Mouse (Mus musculus): ENCODE data around the gene Slc19a1.

Gene Slc19a1

DNA sequence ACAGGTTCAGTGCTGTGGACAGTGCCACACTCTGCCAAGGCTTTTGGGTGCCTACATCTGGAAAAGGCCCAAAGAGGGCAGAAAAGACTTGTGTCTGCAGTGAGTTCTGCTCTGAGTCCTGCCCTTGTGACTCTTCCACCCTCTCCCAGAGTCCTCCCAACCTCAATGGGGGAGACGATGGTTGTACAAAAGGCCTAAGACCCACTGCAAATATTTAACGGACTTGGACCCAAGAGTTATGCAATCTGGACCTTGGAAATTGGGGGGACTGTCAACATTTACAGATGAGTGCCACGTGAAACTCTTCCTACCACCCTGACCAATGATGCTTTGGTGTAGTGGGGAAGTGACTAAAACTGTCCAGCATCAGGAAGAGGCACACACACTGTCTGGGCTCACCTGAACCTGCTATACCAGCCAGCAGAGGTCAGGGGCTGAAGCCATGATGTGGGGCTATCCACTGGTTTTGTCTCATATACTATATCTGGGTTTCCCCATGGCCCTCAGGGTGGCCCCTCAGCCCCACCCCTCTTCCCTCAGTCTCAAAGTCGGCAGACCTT lies 59.6 kb downstream of the Slc19a1 start:
- in situ Hi-C loops (cut with MboI, MseI): no loop called here

DNA sequence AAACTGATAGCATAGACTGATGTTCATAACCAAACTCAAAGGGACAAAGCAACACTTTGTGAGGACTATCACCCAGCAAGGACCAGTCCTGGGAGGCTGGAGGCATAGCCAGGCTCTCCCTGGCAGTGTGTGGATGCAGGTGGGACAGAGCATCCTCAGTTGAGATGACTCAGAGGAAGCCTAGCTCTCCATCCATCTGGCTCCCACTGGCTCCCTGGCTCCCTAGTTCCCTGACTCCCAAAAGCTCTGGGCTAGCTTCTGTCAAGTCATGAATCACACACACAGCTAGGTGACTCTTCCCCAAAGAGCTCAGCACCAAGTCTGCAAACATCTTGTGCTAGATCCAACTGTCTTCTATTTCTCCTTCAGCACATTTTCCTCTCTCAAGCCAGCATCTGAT lies 61.8 kb downstream of the Slc19a1 start:
- in situ Hi-C loops (cut with MboI, MseI): no loop called here

GRCm38 (mm10) chr10:77095666-77096065 lies 63.6 kb downstream of the Slc19a1 start:
- in situ Hi-C loops (cut with MboI, MseI): no loop called here

- in situ Hi-C loops (cut with MboI, MseI): no loop called here
These were observed 65.2 kb downstream of the Slc19a1 start for GRCm38 (mm10) chr10:77097006-77097889.

DNA sequence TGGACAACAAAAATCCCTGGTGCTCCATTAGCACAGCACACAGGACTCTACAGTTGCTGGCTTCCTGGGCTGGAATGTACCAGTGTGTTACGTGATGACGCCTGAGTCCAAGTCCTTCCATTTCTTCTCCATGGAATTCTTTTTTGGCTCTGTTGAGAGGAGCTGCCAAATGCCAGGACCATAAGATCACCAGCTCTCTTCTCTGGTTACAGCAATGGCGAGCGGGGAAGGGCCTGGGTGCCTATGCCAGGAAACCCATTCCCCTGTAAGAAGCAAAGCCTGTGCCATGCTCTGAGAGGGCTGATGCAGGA lies 65.8 kb downstream of the Slc19a1 start:
- in situ Hi-C loops (cut with MboI, MseI): no loop called here

GRCm38 (mm10) chr10:77098619-77099018 lies 66.6 kb downstream of the Slc19a1 start:
- in situ Hi-C loops (cut with MboI, MseI): no loop called here

GRCm38 (mm10) chr10:77099777-77100176 lies 67.7 kb downstream of the Slc19a1 start:
- in situ Hi-C loops (cut with MboI, MseI): no loop called here

DNA sequence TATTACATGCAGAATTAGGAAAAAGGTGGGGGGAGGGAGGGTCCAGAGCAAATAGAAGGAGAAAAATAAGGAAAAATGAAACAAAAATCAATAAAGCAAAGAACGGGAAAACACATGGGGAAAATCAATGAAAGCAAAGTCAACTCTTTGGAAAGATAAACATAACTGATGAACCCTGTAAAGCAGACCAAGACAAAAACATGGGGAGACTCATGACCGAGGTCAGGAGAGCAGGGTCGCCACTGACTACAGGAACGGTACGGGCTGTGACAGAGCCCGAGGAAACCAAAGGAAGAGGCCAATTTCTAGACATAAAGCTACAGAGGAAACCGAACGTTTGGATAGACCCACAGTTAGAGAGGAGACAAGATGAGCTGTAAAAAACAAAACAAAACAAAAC lies 71.6 kb downstream of the Slc19a1 start:
- in situ Hi-C loops (cut with MboI, MseI): no loop called here

- in situ Hi-C loops (cut with MboI, MseI): no loop called here
These were observed 72.3 kb downstream of the Slc19a1 start for GRCm38 (mm10) chr10:77104327-77104726.

- in situ Hi-C loops (cut with MboI, MseI): no loop called here
These were observed 76.1 kb downstream of the Slc19a1 start for GRCm38 (mm10) chr10:77108106-77108505.

GRCm38 (mm10) chr10:77110010-77110409 lies 78.0 kb downstream of the Slc19a1 start:
- in situ Hi-C loops (cut with MboI, MseI): no loop called here

Measured in T-helper 1 cell (primary cell).